Mouse (Mus musculus) urinary bladder, postnatal 36 days (tissue): ENCODE results near the gene Cdk10.
"Not testable (repeated sequence)": the region's sequence is repeated elsewhere in the genome, so short reads cannot be mapped to it uniquely, and the experiment has no call there.

ENCODE experiments used
- DNase-seq, 2 experiments: peaks; one replicate each; pipeline ENCODE4 v3.0.0; 2022; ENCODE audit warnings: low spot score in 2 of 2, mixed read lengths in 1 of 2

Gene Cdk10

DNA sequence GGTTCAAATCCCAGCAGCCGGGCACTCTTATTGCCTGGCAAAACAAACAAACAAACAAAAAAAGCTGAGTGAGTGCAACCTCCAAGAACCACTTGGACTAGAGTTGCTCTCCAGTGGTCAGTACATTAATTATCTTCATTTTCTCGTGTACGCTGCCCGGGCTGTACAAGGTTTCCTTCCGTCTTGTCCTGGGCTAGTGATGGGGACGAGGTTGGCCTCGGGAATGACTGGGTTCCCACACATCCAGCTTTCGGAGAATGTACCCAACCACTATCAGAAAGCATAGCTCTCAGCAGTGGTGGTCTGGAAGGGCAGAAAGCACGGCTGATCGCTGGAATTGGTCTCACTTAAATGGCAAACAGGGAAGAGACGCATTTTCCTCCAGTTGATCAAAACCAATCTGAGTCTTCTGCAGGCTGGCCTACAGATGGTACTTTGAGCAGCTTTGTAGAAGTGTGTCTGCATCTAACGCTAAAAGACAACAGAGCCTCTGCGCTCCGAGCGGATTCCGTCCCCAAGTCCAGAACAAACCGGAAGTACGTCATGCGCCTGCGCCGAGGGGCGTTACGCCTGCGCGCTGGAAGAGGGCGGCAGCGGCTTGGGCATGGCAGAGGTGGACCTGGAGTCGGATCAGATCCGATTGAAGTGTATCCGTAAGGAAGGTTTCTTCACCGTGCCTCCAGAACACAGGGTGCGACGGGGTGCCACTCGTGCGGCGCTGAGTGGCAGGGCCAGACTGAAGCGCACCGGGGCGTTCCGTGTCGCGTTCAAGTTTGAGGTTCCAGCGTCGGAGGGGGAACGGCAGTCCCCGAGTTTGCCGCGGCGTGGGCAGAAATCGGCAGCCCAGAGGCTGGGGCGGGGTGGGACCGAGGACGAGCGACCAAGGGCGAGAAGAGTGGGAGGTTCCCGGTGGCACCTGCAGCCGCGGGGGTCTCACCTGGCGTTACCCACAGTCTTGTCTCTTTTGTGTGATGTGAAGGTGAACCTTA, at the start of gene Cdk10:
Gene Cdk10, plus strand, starts transcription at position 565 of the 989 bp plus-strand sequence.
- DNase-seq, result peak; percentile 91 to 95

DNA sequence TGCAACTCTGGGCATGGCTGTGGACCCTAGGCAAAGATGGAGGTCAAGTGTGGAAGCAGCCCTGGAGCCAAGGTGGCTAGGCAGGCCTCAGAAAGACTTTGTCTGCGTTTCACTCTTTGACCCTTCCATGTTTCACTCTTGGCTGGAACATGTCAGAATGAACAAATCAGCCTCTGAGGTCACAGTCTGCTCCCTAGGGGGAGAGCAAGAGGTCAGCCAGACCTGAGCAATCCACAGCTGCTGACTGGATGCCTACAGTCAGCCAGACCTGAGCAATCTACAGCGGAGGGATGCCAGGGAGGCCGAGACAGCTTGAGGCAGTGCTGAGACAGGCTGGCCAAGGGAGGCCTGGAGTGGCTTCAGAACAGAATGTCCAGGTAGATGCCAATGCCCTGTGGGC, 43.3 kb upstream of the Cdk10 start:
- peak in 1 of 2 experiments; percentile 69 for DNase-seq

DNA sequence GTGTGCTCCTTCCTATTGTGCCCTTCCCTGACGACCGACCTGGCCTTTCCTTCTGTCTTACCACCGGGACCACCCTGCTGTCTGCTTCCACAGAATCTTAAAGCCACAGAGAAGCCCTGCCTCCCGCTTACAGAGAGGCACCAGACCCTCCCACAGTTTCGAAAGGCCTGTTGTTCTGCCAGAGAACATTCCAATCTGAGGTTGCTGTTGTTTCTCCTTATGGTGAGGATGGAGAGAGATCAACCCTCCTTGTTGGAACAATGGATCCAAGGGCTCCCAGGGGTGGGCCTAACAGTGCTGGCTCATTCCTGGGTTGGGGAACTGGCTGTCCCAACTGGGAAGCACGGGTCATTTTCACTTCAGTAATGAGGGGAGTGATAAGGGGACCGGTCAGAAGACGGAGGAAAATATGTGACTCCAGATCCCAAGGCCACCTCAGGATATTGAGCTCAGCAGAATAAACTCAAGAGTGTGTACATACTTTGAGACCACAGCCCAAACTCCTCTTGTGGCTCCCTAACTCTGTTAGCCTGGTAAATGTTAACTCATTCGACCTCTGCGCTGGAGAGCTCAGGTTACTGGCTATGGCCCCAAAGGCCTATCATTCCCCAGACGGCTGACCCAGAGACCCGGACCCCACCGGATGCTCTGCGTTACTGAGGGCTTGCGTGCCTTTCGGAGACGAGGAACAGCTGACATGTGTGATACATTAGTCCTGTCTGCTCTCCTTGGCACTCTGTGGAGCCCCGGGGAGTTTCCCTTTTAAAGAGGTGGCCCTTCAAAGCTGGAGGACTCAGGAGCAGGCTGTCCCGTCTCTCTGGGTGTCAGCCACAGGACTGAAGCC, 38.9 kb upstream of the Cdk10 start, which contains the start of gene Dpep1:
Gene Dpep1, plus strand, starts transcription at position 677 of the 844 bp plus-strand sequence.
- DNase-seq, result peak; percentile 11 to 71

DNA sequence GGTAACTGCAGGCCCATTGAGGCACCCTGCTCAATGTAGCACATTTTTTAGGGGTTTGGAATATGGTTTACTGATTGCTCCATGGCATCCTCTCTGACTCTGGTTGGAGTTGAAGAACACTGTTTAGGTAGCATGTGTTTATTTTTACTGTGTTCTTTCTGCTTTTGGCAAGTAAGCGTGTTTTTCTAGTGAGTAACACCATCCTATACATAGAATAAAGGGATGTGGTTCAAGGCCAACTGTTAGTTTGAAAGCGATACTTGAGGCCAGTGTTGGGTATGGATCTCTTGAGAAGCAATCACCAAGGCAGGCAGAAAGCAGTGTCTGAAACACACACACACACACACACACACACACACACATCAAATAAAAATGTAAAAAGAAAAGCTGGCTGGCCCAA, 36.6 kb upstream of the Cdk10 start:
- no peak for DNase-seq

DNA sequence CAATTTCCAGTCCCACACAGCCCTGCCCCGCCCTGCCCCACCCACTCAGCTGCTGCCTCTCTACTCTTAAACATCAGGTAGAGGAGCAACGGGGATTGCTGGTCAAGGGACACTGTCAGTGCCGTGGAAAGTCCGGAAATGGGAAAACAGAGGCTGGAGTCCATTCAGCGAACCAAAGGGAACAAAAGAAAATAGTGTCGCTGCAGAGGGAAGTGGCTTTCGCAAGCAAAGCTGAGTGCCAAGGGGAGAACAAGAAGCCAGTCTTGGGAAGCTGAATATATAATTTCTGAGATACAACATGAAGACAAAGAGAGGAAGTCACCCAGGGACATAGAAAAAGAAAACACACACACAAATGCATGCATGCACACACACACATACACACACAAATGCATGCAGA, 35.8 kb upstream of the Cdk10 start:
- DNase-seq, result no peak

DNA sequence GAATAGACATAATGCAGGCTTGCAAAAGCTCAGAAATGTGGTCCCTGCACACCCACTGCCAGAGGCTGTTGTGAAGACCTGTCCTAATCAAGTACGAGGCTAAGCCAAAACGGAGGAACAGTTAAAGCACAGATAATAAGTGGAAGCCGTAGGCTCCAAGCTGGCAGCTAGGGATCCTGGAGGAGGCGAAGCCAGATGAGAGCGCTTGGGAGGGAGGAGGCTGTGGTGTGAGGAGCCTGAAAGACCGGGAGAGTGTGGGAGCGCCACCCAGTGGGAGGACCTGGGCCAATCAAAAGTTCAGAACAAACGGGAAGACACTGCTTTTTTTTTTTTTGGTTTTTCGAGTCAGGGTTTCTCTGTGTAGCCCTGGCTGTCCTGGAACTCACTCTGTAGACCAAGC, 34.0 kb upstream of the Cdk10 start:
- peak; percentile 64 to 79 for DNase-seq

DNA sequence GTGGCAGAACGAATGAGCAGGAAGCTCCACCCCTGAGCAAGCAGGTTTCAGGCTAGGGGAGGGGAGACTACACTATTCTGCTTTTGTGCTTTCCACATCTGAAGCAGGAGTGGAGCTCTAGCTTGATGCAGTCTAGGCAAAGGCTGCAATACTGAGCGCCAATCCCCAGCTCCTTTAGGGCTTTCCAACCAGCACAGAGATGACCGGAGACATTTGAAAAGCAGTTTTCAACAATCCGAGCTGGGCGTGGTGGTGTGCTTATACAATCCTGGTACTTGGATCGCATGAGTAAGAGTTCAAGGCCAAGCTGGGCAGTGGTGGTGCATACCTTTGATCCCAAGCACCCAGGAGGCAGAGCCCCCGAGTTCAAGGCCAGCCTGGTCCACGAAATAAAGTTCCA, 32.7 kb upstream of the Cdk10 start:
- DNase-seq, result no peak

DNA sequence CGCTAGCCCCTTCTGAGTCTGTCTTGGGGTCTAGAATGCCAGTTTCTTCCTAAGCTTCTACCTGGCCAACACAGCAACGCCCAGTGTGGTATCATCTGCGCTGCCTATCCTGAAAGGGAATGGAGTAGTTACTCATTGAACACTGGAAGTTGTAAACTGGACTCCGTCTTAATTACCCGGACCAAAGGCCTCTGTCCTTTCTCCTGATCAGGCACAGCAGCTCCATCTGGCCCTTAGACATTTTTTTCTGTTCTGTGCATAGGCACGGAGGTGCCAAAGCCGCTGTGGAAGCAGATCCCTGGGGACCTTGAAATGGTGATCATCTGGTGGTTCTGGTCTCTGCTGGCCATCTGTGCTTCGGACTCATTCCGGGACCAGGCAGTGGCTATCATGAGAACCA, 30.9 kb upstream of the Cdk10 start:
- no peak for DNase-seq

DNA sequence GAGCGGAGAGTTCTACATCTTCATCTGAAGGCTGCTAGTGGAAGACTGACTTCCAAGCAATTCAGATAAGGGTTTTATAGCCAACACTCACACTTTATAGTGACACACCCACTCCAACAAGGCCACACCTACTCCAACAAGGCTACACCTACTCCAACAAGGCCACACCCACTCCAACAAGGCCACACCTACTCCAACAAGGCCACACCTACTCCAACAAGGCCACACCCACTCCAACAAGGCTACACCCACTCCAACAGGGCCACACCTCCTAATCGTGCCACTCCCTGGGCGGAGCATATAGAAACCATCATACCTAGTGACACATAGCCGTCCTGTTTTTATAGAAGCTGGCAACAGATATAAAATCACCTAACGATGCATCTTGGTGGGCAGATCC, 27.6 kb upstream of the Cdk10 start:
- not testable (repeated sequence) for DNase-seq

DNA sequence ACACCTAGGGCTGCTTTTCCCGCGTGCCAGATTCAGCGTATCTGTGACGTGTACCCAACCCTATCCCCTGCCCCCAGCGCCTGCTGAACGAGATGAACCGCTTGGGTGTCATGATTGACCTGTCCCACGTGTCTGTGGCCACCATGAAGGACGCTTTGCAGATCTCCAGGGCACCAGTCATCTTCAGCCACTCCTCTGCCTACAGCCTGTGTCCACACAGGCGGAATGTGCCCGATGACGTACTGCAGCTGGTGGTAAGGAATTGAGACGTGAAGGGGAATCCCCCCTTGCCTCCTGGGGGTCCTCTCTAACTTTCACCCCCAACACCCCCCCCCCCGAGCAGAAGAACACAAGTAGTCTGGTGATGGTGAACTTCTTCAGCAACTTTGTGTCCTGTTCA, 24.8 kb upstream of the Cdk10 start:
- DNase-seq, result no peak

DNA sequence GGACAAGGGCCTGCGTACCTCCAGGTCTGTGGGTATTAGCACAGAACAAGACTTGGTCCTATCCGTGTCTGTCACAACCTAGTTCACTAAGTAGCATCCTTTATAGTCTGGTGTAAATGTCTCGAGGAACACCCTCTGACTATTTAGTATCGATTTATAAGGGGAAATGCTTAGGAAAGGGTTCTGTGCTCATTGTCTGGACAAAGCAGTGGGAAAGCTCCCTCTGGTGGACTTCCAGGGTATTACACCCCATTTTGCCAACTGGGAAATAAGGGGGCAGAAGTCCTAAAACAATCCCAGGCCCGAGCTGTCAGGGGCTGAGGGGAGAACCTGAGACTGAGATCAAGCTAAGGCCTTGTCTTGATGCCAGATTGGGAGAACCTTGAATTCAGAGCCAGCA, 22.4 kb upstream of the Cdk10 start:
- DNase-seq, result peak; percentile 47 to 55

DNA sequence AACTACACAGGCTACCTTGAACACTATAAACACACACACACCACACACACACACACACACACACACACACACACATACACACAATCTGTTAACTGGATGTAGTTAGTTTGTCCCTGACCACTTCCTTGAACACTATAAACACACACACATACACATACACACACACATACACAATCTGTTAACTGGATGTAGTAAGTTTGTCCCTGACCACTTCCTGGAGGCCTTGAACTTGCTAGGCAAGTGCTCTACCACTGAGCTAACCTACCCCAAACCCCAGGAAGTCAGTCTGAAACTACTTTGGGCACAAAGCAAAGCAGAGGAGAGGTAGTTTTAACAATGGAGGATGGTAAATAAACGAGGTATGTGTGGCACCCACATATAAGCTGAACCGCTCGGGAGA, 21.1 kb upstream of the Cdk10 start:
- no peak for DNase-seq

DNA sequence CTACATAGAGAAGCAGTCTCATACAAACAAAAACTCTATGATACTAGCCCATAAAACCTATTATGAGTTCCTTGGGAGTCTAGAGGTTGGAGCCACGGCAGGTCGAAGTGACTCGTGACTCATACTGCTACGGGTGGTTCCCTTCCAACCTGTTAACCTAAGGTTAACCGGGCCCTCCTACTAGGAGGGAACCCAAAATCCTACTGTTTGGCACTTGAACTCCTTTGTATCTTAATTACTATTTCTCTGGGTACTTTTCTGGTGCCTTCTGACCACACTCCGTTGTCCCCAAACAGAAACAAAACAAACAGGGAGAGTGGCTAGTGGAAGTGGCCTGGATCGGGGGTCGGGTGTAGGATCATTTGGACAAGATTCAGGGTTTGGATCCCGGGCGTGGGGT, 12.8 kb upstream of the Cdk10 start:
- no peak for DNase-seq

DNA sequence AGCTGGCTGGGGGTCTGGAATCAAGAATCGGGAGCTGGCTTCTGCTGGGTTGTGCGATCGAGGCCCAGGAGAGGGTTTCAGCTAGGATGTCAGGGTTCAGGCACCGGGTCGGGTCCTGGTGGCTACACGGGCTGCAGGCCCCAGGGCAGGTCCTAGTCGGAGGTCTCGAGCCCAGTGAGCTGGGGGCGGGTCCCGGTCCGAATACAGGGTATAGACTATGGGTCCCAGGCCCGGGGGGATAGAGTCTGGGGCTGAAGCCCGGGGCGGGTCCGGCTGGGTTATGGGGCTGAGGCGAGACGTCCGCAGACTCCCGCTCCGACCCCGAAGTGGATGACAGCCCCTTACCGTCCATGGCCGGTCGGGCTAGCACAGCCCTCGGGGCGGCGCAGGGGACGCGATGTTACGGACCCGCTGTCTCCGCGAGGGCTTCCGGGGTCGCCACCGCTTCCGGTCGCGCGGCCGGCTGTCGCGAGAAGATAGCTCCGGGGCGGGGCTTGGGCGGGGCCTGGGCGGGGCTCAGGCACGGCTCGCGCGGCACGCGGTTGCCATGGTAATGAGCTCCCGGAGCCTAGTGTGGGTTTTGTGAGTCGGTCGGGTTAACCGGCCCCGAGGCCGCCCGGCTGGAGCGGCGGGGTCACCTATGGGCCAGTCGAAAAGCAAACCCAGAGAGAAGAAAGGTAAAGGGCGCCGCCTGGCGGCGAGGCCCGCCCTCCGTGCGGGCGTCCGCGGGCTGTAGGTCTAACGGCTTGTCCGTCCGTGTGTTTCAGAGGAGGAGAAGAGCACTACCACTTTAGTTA, 12.1 kb upstream of the Cdk10 start, which contains the start of the genes Chmp1a and Spata33:
Gene Chmp1a, minus strand, starts transcription at position 443 of the 797 bp plus-strand sequence.
Gene Spata33, plus strand, starts transcription at position 512 of the 797 bp plus-strand sequence.
- DNase-seq, result peak; percentile 87 to 90

DNA sequence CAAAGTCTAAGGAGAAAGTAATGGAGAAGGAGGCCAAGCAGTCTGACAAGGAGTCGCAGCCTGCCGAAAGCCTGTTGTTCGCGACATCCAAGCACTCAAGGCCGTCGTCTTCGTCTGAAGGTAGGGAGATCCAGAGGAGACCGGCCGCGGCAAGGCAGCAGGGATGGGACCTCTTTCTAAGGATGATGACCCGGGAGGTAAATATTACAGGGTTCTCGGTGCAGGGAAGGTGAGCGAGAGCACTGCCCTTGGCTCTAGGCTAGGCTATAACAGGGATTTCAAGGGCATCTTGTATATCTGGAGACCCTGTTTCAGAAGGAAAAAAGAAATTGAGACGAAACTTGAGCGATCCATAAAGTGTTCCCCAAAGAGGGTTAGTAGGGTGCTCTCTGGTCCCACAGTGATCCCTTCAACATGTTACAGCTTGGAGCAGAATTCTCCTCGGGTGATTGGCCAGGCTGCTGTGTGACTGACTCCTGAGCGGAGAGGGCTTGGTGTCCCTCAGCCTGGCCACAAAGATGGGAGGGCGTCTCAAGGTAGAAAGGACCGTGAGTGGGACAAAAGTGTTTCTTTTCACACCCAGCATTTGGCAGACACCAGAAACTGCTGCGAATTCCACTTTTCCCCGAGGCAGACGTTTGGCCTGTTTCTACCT, 11.4 kb upstream of the Cdk10 start:
- DNase-seq, result no peak

DNA sequence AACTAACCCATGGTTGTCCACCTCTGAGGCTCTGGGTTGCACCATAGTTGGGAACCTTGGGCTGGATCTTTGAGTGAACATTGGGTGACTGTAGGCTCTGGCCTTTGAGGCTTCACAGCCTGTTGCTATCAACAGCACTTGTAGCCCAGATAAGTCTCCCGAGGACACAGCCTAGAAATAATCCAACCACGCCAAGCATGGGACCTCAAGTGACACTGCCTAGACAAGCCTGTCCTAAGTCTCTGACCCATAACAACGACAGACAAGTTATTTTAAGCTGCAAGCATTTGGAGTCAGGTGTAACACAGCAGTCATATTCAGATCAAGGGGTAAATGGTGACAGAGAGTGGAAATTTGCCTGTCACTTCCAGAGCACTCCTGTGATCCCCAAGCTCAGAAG, 9.2 kb upstream of the Cdk10 start:
- DNase-seq, result no peak

DNA sequence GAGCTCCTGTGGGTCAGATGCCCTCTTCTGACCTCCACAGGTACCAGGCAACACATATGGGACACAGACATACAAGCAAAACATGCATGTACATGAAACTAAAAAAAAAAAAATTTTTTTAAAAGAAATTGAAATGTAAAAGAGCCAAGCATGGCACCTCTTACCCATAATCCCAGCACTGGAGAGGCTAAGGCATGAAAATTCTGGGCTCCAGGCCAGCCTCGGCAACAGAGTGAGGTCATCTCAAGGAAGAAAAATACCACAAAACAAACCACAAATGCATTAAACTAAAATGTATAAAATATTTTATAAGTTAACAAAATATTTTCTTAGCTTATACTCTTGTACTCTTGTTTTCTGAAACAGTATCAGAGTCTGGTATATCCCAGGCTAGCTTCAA, 3.7 kb upstream of the Cdk10 start:
- no peak for DNase-seq

DNA sequence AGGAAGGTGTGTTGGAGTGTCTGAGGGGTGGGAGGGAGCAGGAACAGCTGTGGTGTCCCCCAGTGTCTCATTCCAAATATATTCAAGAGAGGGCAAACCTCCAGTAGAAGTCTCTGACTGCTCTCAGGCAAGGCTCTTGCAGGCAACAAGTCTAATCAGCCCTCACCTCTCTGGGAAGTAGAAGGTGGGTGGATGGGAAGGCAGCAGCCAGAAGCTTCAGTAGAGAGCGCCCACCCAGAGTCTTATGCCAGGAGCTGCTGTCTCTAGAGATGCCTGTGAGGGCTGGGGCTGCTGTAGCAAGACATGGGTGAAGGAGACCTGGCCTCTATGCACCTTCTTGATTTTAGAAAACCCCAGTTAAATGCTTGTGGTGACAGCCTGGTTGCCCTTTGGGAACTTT, 3.8 kb downstream of the Cdk10 start:
- no peak for DNase-seq

DNA sequence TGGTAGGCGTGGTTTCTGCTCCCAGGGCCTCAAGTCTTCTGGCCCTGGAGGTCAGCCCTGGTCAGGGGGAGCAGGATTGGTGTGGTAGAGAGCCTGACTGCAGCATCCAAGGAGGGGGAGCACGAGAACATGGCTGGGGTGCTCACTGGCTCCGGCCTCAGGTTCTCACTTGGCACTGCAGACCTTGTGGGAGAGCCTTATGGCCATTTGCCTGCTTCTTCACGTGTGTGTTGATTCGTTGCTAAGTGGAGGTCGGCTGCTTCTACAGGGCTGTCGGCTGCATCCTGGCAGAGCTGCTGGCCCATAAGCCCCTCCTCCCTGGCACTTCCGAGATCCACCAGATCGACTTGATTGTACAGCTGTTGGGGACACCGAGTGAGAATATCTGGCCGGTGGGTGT, 5.7 kb downstream of the Cdk10 start:
- not testable (repeated sequence) for DNase-seq

DNA sequence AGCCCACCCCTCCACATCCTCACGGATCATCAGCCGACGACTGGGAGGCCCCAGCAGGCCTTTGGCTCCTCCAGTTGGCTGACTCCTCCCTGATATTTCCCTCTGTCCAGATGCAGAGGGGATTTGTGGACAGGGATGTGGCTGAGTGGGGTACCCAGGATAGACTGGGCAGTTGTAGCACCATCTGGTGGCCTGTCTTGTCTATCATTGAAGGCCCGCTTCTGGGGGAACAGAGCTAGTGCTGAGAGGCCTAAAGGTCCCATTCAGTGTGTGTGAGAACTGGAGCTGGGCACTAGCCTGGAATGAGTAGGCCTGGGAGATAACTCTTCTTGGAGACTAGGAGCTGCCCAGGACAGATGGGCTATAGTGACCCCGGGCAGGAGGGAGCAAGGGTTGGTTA, 7.1 kb downstream of the Cdk10 start:
- DNase-seq, result no peak

DNA sequence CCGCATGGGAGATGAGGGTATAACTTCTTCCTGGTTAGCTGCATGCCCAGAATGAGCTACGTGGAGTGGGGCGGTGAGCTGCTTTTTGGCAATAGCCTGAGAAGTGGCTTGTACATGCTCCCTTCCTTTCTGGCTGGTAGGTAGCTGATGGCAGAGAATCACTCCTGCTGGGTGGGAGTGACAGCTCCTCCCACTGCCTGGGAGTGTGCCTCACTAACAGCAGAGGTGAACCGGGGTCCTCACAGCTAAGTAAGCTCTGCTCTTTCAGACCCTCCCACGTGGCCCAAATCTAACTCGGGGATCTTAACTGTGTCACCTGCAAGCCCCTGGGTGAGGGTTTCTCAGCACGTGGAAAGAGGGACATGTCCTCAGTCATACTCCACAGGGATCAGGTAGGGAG, 7.9 kb downstream of the Cdk10 start:
- DNase-seq, result no peak
